ENCODE assay signal across 9 mouse cellular contexts in genomic region chr19:57586172-57586571, GRCm38 (mm10). TPM values are rescaled to one million over a fixed set of nuclear protein-coding genes. Genes with fewer than 3 reads are reported as not detected.
A peak's percentile ranks its signal among the peaks of the same experiment; 100 is the strongest.
DNase-seq lines count a peak whose midpoint lies in the region; ATAC-seq and TF ChIP-seq lines count a peak whose summit lies in the region.
"Had no signal": no experiment of that assay in that cellular context is flagged by ENCODE, and none has a peak within 500 bp of the region (broad histone marks: within the 10 kb centered on the region; RNA-seq: fewer than 3 reads in every experiment).

No protein-coding gene starts in this region.

- H3K4me1 ChIP-seq in heart, embryonic 16.5 days (ENCODE audit: control insufficient read depth, insufficient read depth, low read length) = peaks cover 5% of the 10 kb centered on the region; the same call in 1 of the 2 replicates
- H3K4me1 ChIP-seq in stomach, postnatal 0 days (replicated peaks; ENCODE audit: control insufficient read depth, insufficient read depth) = no peaks in the 10 kb centered on the region

- no peak overlapping the region for H3K4me3 ChIP-seq in heart, embryonic 16.5 days (ENCODE audit: low read length)
- no peak overlapping the region for H3K4me3 ChIP-seq in stomach, postnatal 0 days (ENCODE audit: low read depth, low read length)

- WGBS in heart, embryonic 16.5 days = 15% methylated on average over 10 of the region's 10 CpGs
- 16% methylated on average over 10 of the region's 10 CpGs for WGBS in stomach, postnatal 0 days

- peak; percentile 31; the same call in 1 of the 2 replicates for TF ChIP-seq CTCF in stomach, postnatal 0 days (IDR thresholded peaks at IDR 0.05; ENCODE audit: low read depth)

- H3K27me3 ChIP-seq in heart, embryonic 16.5 days (ENCODE audit: control insufficient read depth, insufficient read depth, low read length) = no peaks in the 10 kb centered on the region
- no peaks in the 10 kb centered on the region for H3K27me3 ChIP-seq in stomach, postnatal 0 days (ENCODE audit: control insufficient read depth, insufficient read depth, low read length)

- no peaks in the 10 kb centered on the region for H3K36me3 ChIP-seq in heart, embryonic 16.5 days (ENCODE audit: control insufficient read depth, insufficient read depth)
- H3K36me3 ChIP-seq in stomach, postnatal 0 days (ENCODE audit: control insufficient read depth, insufficient read depth, low read length) = no peaks in the 10 kb centered on the region

- no peak overlapping the region for H3K27ac ChIP-seq in heart, embryonic 16.5 days (ENCODE audit: low read length)
- H3K27ac ChIP-seq in stomach, postnatal 0 days (replicated peaks) = no peak overlapping the region

- DNase-seq in kidney, postnatal 4 days = peak; percentile 33 to 54
- no peak for DNase-seq in kidney, adult 8-10 months
- peak; percentile 74 for DNase-seq in embryo, embryonic 10 days (ENCODE audit: low spot score)
- no peak for DNase-seq in stomach, postnatal 0 days (ENCODE audit: low spot score)
- DNase-seq in gastrocnemius, adult 8-10 months (ENCODE audit: low spot score in 2 of 2) = no peak
- no peak for DNase-seq in layer of hippocampus, adult 9-11 months
- no peak for DNase-seq in cerebellum, adult 11 months
- DNase-seq: right cerebral cortex, postnatal 14 days had no signal

- H3K9me3 ChIP-seq in heart, embryonic 16.5 days (replicated peaks; ENCODE audit: control insufficient read depth, low read length) = no peaks in the 10 kb centered on the region
- H3K9me3 ChIP-seq in stomach, postnatal 0 days (ENCODE audit: control insufficient read depth, low read length) = no peaks in the 10 kb centered on the region

- peak overlapping the region; percentile 47 for H3K4me2 ChIP-seq in heart, embryonic 16.5 days (ENCODE audit: low read depth, low read length)
- peak overlapping the region; percentile 17 for H3K4me2 ChIP-seq in stomach, postnatal 0 days (replicated peaks; ENCODE audit: low read depth)

- no peak for TF ChIP-seq EP300 in stomach, postnatal 0 days (optimal IDR thresholded peaks at IDR 0.05)

- no peak overlapping the region for H3K9ac ChIP-seq in heart, embryonic 16.5 days (ENCODE audit: low read length)
- H3K9ac ChIP-seq in stomach, postnatal 0 days (ENCODE audit: low read length) = no peak overlapping the region

- peak; percentile 49; the same call in 1 of the 2 replicates for ATAC-seq in heart, embryonic 16.5 days (replicated peaks; ENCODE audit: extremely low read depth, insufficient read depth, low FRiP score)
- 0 out of 2 replicates have a peak, but pooled peaks have one; percentile 24 for ATAC-seq in stomach, postnatal 0 days (ENCODE audit: low FRiP score, low TSS enrichment)

RNA-seq across cellular contexts. Expression of gene Atrnl1, which starts 24.7 kb away (rescaled TPM):
- 2.6 and 3.0 TPM in 2 replicates for polyA plus RNA-seq in heart, embryonic 16.5 days (2015; fragmentation: Nextera tagmentation; extraction: Ambion mirVana)
- 3.9 and 4.2 TPM in 2 replicates for polyA plus RNA-seq in stomach, postnatal 0 days (2015; fragmentation: Nextera tagmentation; extraction: Ambion mirVana)
- total RNA-seq in gastrocnemius, adult 8-10 months (2022) = 1 to 10 TPM; 3.8 to 5.8 (median 4.7) TPM

Comparison
In these comparisons a context has a peak if more than half of its experiments do, and no peak if none do; other contexts are left out.
1. DNase-seq: peak in kidney, postnatal 4 days (2 of 2) and embryo, embryonic 10 days (single experiment); none in kidney, adult 8-10 months (0 of 2), stomach, postnatal 0 days (single experiment), gastrocnemius, adult 8-10 months (0 of 2), layer of hippocampus, adult 9-11 months (single experiment) and cerebellum, adult 11 months (single experiment).